Mouse (Mus musculus) cerebellum, postnatal 25 days (tissue): ENCODE results near the gene Dock8.
A peak's percentile ranks its signal among the peaks of the same experiment; 100 is the strongest.
"Not testable (repeated sequence)": the region's sequence is repeated elsewhere in the genome, so short reads cannot be mapped to it uniquely, and the experiment has no call there.

Source experiments
- DNase-seq, 2 experiments: peaks; one replicate each; pipeline ENCODE4 v3.0.0; 2021; ENCODE audit warnings: mixed read lengths in 2 of 2

The Dock8 gene

GRCm38 (mm10) chr19:25000153-25000552, 819 bp downstream of the Dock8 start:
- DNase-seq, result no peak

- no peak for DNase-seq
These were observed 2.7 kb downstream of the Dock8 start for GRCm38 (mm10) chr19:25002032-25002431.

DNA sequence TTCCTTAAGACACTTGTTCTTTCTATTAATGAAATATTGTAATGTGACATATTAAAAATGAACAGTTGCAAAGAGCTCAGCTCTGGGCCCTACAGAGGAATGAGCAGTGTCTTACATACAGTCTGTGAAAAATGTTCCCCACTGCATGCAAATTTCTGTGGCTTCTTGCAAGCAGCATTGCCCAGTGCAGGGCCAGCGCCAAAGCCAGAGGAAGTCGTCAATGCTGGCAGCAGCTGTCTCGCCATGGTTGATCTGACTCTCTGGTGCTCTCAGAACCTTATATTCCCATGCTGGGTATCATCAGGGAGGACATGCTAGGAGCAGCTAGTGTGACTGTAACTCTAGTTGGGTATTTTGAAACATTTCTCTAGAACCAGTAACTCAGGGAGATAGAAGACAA, 3.5 kb downstream of the Dock8 start:
- no peak for DNase-seq

DNA sequence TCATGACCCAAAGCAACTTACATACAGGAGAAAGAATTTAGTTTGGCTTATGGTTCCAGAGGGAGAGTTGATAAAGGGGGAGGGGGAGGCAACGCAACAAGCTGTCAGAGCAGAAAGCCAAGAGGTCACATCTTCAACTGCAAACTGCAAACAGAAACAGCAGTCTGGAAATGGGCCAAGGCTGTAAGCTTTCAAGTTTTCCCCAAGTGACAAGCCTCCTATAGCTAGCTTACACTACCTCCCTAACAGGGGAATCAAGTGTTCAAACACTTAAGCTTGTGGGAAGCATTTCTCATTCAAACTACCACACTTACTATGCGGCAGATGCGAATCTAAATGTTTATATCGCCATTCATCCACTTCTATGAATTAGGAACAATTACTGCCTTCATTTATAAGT, 4.5 kb downstream of the Dock8 start:
- no peak for DNase-seq

DNA sequence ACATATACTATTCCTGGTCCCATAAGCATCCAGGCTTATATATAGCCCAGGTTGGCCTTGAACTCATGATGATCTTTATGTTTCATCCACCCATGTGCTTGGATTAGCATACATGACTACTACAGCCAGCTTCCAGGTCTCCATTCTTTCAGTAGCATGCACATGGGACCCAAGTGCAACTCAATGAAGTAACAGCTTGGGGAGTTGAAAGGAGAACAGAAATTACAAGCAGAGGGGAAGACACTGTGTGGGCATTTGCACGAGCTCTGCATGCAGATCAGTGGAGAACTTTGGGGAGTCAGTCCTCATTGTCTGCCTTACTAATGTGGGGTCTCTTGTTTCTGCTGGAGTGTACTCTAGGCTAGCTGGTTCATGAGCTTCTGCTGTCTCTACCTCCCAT, 7.4 kb downstream of the Dock8 start:
- DNase-seq, result no peak

GRCm38 (mm10) chr19:25008509-25008908, 9.2 kb downstream of the Dock8 start:
- no peak for DNase-seq

- DNase-seq, result no peak
These were observed 23.4 kb downstream of the Dock8 start for GRCm38 (mm10) chr19:25022766-25023165.

DNA sequence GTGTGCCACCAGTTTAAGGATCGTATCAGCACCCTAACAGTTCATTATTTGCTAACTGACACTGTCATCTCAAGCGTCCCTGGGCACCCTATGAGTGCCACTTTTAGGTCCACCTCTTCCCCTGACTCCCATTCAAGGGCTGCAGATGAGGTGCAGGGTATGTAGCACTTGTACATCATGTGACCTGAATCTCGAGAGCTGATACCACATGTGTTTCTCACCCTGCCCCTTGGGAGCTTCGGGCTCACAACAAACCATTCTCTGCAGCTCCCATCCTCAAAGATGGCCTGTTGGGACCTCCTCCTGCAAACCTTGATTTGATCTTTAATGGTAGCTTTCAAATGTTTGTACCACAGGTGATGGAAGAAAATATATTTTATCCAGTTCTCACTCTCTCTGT, 32.4 kb downstream of the Dock8 start:
- no peak for DNase-seq

DNA sequence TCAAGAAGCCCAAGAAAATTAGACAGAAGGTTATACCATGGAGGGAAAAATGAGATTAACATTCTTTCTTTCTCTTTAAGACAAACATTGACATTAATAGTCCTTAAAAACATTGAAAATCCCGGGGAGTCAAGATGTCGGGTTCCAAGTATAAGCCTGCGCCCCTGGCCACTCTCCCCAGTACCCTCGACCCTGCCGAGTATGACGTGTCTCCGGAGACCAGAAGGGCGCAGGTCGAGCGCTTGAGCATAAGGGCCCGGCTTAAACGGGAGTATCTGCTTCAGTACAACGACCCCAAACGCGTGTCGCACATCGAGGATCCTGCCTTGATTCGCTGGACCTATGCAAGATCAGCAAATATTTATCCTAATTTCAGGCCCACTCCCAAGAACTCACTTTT, 33.7 kb downstream of the Dock8 start:
- not testable (repeated sequence) for DNase-seq

GRCm38 (mm10) chr19:25035825-25036224, 36.5 kb downstream of the Dock8 start:
- no peak for DNase-seq

GRCm38 (mm10) chr19:25036784-25037183, 37.5 kb downstream of the Dock8 start:
- no peak for DNase-seq

DNA sequence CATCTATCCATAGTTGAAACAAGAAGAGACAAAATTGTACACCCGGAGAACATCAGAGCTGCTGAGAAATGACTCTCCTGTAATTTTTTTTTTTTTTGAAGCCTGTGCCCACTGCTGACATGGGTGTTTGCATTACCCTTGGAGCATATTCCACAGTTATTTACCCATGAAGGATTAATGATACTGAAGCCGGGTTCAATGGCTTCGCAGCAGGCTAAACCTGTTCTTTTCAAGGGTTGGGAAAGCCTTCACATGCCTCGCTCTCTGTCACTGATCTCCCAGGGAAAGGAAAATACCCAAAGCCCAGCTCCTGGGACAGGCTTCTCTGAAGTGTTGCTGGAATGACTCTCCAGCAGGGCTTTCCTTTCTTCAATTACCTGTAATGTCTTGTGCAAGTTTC, 37.9 kb downstream of the Dock8 start:
- no peak for DNase-seq

GRCm38 (mm10) chr19:25038293-25038692, 39.0 kb downstream of the Dock8 start:
- DNase-seq, result no peak

DNA sequence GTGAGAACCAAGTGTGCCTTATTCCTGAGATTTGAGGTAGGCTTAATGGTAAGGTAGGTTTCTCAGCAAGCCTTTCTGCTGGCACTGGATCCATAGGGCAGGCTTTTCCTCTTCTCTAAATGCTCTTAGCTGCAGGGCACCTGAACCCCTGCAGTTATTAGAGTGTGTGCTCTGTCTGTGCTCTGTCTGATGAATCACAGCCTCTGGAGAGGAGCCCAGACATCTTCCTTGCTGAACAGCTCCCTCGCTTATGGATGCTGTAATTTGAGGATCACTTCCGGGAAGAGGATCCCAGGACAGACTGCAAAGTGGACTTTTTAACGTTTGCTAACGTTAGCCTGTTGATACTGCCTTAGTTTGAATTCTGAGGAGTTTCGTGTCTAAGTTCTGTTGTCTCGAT, 41.9 kb downstream of the Dock8 start:
- peak in 1 of 2 experiments; percentile 10 for DNase-seq

- no peak for DNase-seq
These were observed 43.6 kb downstream of the Dock8 start for GRCm38 (mm10) chr19:25042973-25043372.

DNA sequence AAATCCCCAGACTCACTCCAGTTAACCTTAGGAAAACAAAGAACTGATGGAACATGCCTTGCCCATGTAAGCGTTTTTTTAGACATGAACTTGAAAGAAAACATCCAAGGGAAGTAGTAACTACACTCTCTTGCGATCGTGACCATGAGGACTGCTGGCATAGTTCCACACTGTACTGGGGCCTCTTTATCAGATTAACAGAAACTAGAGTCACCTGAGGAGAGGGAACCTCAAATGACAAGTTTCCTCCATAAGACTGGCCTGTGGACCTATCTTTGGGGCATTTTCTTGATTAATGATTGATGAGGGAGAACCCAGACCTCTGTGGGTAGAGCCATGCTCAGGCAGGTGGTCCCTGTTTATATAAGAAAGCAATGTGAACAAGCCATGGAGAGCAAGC, 44.7 kb downstream of the Dock8 start:
- no peak for DNase-seq

- no peak for DNase-seq
These were observed 53.0 kb downstream of the Dock8 start for GRCm38 (mm10) chr19:25052355-25052754.

DNA sequence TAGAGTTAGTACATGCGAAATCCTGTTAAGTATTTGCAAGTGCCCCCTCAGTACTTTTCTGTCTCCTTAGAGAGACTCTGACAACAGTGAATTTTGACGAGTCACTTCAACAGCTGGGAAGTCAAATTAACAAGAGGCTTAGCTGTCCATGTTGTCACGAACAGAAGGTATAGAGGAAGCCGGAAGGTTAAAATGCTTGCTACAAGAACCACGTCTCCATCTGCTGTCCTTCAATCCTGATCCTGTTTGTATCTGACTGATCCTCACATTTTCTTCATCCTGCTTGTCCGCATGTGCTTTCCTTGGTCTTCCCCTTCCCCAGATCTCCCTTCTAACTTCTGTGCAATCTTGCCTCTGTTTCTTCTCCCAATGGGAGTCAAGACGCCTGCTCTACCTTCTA, 53.8 kb downstream of the Dock8 start:
- no peak for DNase-seq

DNA sequence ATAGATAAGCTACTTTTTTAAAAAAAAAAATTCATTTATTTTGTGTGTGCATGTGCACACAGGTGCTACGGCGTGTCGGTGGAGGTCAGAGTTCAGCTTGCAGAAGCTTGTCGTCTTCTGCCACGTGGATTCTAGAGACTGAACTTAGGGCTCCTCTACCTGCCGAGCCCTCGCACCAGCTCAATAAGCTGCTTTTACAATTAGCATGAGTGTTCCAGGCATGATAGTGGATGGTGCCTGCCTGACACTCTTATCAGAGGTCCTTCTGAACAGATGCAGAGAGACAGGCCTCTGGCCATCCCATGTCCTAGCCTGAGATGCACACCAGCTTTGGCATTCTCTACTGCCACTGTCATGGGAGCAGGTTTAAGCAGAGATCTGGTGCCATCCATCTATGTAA, 55.7 kb downstream of the Dock8 start:
- DNase-seq, result no peak

DNA sequence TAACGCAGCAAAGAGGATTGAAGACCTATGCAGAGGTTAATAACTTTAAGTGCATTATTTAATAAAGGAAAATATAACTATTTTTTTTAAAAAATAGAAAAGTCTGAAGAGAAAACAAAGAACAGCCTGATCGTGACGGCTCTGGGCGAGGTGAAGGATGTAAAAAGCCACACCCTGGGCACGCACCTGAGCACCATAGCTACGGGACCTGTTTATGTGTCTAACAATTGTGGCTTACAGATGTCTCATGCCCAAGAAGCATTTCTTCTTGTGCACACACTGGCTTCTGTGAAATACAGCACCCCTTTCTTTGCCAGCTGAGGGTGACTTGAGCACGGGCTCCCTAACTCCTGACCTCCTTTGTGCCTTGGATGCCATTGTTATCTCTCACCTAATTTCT, 56.2 kb downstream of the Dock8 start:
- DNase-seq, result no peak

DNA sequence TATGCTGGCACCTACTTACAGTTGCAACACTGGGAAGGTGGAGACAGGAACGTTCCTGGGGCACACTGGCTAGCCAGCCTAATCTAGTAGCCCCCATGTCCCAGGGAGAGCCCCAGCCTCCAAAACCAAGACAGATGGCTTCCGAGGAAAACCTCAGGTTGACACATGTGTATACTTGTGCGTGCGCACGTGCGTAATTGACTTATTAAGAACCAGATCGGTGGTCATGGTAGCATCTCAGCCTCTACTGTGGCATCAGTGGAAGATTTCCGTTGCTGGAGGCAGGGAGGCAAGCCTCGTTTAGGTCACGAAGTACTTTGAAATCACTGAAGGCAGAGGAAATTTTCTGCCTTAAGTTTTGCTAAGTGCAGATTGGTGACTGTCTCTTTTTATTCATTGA, 56.9 kb downstream of the Dock8 start:
- no peak for DNase-seq

GRCm38 (mm10) chr19:25057826-25058225, 58.5 kb downstream of the Dock8 start:
- no peak for DNase-seq

- no peak for DNase-seq
These were observed 60.6 kb downstream of the Dock8 start for GRCm38 (mm10) chr19:25059847-25060364.

DNA sequence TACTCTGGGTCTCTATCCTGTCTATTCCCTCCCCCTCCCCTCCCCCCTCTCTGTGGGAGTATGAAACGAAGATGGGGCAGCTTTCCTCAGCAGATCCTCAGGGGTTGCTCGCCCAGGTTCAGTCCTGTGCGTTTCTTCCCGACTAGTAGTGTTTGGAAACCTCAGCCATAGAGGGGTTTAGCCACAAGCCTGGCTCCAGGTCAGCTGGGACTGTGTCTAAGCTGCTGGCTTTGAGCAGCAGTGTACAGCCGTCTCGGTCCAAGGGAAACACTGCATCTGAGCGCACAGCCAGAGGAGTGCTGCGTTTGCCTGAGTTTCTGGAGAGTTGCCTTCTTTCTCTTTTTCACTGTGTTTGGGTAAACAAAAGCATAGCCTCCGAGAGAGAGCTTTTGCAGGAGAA, 61.0 kb downstream of the Dock8 start:
- DNase-seq, result peak in 1 of 2 experiments; percentile 8

DNA sequence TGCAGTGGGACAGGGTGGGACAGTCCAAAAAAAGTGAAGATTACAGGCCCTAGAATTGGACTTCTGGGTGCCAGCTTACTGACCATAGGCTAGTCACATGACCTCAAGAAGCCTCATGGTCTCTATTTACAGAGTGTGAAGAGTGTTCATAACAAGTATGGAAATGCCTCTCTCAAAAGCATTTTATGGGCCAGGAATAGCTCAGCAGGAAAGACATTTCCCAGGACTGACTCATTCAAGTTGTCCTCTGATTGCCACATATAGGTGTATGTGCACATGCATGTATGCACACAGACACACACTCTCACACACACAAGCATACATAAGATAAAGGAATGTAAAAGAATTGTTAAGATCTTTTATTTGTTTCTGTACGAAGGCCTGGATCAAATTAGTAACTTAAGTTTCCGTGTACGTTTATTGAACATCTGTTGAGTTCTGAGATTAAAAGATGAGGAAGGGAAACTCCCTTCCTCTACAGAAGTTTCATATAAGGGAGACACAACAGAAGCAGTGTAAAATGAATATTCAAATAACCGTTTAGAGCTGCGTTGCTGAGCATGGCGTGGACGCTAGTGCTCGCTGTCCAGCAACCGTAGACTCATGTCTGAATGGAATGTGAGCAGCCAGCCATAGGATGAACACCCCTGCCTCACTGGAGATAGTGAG, 63.0 kb downstream of the Dock8 start:
- no peak for DNase-seq
